Mouse (Mus musculus): ENCODE results near the gene Ltbp4. TPM values are rescaled to one million over a fixed set of nuclear protein-coding genes. Genes with fewer than 3 reads are reported as not detected.

Ltbp4 gene
- polyA plus RNA-seq, 2 experiments: 54.3 to 86.0 TPM

DNA sequence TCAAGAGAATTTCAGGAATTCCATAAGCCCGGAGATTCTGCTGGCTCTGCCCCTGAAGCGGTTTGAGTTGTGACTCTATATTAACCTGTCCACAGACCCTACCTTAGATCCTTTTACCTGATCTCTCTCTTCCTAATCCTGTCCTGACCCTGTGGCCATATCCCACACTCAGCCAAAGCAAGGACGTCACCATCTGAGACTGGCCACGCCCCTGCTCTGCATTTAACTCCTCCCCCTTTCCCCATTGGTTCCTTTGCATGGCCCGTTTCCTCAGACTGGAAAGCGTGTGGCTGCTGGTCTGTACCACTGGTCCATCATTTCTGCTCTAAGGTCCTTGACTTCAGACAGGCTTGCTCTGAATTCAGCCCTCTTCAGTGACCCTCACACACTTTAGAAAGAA lies 8.0 kb upstream of the Ltbp4 start:
- no peak for TF ChIP-seq POLR2A (IDR thresholded peaks at IDR 0.05; ENCODE audit: borderline replicate concordance, extremely low read depth, insufficient read depth, insufficient read length)
- H3K27ac ChIP-seq (replicated peaks; ENCODE audit: low read depth, low read length): no peak overlapping the region
- H3K4me3 ChIP-seq (replicated peaks; ENCODE audit: low read length): no peak overlapping the region
- no peak overlapping the region for H3K9ac ChIP-seq (ENCODE audit: low read depth, low read length, severe bottlenecking)
- H3K4me1 ChIP-seq (ENCODE audit: control insufficient read depth, insufficient read depth, low read length): no peaks in the 10 kb centered on the region
- 19% methylated on average over 6 of the region's 6 CpGs for WGBS
- DNase-seq (ENCODE audit: low spot score) (no peak), ATAC-seq (ENCODE audit: low FRiP score, low read depth) (no peak)
- H3K9me3 ChIP-seq (ENCODE audit: control insufficient read depth, low read length): no peaks in the 10 kb centered on the region
- peaks cover 50% of the 10 kb centered on the region for H3K36me3 ChIP-seq (ENCODE audit: control insufficient read depth, insufficient read depth, low read length)
- no peaks in the 10 kb centered on the region for H3K27me3 ChIP-seq (ENCODE audit: control insufficient read depth, insufficient read depth, low read length)
- H3K4me2 ChIP-seq (replicated peaks; ENCODE audit: low read depth, low read length, severe bottlenecking): no peak overlapping the region

DNA sequence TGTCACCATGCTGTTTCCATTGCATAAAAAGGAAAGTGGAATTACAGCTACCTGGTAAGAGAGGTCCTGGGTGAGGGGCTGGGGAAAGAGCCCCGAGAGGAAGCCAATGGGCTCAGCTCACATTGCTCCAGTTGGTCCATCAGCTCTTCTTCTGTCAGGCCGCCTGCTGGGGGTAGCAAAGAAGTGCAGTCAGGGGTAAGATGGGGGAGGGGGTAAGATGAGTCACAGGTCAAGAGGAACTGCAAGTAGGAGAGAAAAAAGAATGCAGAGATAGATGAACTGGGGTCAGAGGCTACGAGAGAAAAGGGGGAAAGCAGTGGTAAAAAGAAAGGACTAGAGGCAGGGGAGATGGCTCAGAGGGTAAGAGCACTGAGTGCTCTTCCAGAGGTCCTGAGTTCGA lies 5.1 kb upstream of the Ltbp4 start:
- DNase-seq (ENCODE audit: low spot score) (no peak), ATAC-seq (ENCODE audit: low FRiP score, low read depth) (no peak)
- Histone ChIP-seq H3K9ac (ENCODE audit: low read depth, low read length, severe bottlenecking) (no peak overlapping the region), H3K27ac (replicated peaks; ENCODE audit: low read depth, low read length) (no peak overlapping the region), H3K27me3 (ENCODE audit: control insufficient read depth, insufficient read depth, low read length) (no peaks in the 10 kb centered on the region), H3K36me3 (ENCODE audit: control insufficient read depth, insufficient read depth, low read length) (peaks cover 31% of the 10 kb centered on the region), H3K4me1 (ENCODE audit: control insufficient read depth, insufficient read depth, low read length) (no peaks in the 10 kb centered on the region), H3K9me3 (ENCODE audit: control insufficient read depth, low read length) (no peaks in the 10 kb centered on the region), H3K4me2 (replicated peaks; ENCODE audit: low read depth, low read length, severe bottlenecking) (no peak overlapping the region), H3K4me3 (replicated peaks; ENCODE audit: low read length) (no peak overlapping the region)
- TF ChIP-seq POLR2A (IDR thresholded peaks at IDR 0.05; ENCODE audit: borderline replicate concordance, extremely low read depth, insufficient read depth, insufficient read length): no peak
- 60% methylated on average over 4 of the region's 4 CpGs for WGBS

DNA sequence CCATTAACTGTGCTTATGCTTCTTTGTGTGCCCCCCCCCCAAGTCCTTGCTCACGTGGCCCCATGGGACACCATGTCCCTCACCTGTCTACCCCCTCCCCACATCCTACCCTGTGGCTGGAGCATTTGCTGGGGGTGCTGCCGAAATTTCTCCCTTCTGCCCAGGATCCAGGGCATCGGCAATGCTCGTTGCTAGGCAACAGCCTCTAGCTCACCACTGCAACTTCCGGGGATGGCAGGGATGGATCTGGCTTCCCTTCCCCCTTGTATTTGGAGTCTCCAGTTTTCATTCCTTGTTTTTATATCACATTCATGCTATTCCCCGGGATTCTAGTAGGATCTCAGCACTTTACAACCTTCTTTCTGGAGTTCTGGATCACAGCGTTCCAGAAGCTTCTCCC lies 2.0 kb upstream of the Ltbp4 start:
- WGBS: 32% methylated on average over 7 of the region's 7 CpGs
- Histone ChIP-seq H3K9ac (ENCODE audit: low read depth, low read length, severe bottlenecking) (no peak overlapping the region), H3K27me3 (ENCODE audit: control insufficient read depth, insufficient read depth, low read length) (peaks cover 2% of the 10 kb centered on the region; the same call in 1 of the 2 replicates), H3K4me2 (replicated peaks; ENCODE audit: low read depth, low read length, severe bottlenecking) (no peak overlapping the region), H3K27ac (replicated peaks; ENCODE audit: low read depth, low read length) (no peak overlapping the region), H3K4me3 (replicated peaks; ENCODE audit: low read length) (no peak overlapping the region), H3K9me3 (ENCODE audit: control insufficient read depth, low read length) (no peaks in the 10 kb centered on the region), H3K4me1 (ENCODE audit: control insufficient read depth, insufficient read depth, low read length) (peaks cover 5% of the 10 kb centered on the region; the same call in 1 of the 2 replicates), H3K36me3 (ENCODE audit: control insufficient read depth, insufficient read depth, low read length) (peaks cover 16% of the 10 kb centered on the region)
- ATAC-seq (ENCODE audit: low FRiP score, low read depth): no peak
- DNase-seq (ENCODE audit: low spot score): no peak
- no peak for TF ChIP-seq POLR2A (IDR thresholded peaks at IDR 0.05; ENCODE audit: borderline replicate concordance, extremely low read depth, insufficient read depth, insufficient read length)

DNA sequence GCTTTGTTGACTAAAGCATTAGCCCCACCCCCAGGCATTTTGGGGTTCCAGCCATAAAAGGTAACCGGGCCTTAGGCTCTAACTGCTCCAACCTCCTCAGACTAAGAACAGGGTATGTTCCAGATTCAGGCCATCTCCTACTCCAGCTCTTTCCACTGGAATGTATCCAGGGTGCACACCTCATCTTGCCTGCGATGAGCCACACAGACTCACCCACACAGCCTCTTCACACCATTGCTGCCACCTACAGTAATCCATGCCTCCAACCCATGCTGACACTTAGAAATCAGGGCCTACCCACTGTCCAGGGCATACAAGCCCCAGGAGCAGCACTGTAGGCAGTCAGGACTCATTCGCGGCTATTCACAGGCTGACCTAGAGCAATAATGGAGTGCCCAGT lies 1.6 kb upstream of the Ltbp4 start:
- Histone ChIP-seq H3K9me3 (ENCODE audit: control insufficient read depth, low read length) (no peaks in the 10 kb centered on the region), H3K4me2 (replicated peaks; ENCODE audit: low read depth, low read length, severe bottlenecking) (no peak overlapping the region), H3K27me3 (ENCODE audit: control insufficient read depth, insufficient read depth, low read length) (peaks cover 6% of the 10 kb centered on the region; the same call in 1 of the 2 replicates), H3K4me3 (replicated peaks; ENCODE audit: low read length) (no peak overlapping the region), H3K9ac (ENCODE audit: low read depth, low read length, severe bottlenecking) (no peak overlapping the region), H3K4me1 (ENCODE audit: control insufficient read depth, insufficient read depth, low read length) (peaks cover 9% of the 10 kb centered on the region; the same call in 1 of the 2 replicates), H3K27ac (replicated peaks; ENCODE audit: low read depth, low read length) (no peak overlapping the region), H3K36me3 (ENCODE audit: control insufficient read depth, insufficient read depth, low read length) (peaks cover 12% of the 10 kb centered on the region)
- 71% methylated on average over 4 of the region's 4 CpGs for WGBS
- no peak for TF ChIP-seq POLR2A (IDR thresholded peaks at IDR 0.05; ENCODE audit: borderline replicate concordance, extremely low read depth, insufficient read depth, insufficient read length)
- DNase-seq (ENCODE audit: low spot score): no peak
- no peak for ATAC-seq (ENCODE audit: low FRiP score, low read depth)

DNA sequence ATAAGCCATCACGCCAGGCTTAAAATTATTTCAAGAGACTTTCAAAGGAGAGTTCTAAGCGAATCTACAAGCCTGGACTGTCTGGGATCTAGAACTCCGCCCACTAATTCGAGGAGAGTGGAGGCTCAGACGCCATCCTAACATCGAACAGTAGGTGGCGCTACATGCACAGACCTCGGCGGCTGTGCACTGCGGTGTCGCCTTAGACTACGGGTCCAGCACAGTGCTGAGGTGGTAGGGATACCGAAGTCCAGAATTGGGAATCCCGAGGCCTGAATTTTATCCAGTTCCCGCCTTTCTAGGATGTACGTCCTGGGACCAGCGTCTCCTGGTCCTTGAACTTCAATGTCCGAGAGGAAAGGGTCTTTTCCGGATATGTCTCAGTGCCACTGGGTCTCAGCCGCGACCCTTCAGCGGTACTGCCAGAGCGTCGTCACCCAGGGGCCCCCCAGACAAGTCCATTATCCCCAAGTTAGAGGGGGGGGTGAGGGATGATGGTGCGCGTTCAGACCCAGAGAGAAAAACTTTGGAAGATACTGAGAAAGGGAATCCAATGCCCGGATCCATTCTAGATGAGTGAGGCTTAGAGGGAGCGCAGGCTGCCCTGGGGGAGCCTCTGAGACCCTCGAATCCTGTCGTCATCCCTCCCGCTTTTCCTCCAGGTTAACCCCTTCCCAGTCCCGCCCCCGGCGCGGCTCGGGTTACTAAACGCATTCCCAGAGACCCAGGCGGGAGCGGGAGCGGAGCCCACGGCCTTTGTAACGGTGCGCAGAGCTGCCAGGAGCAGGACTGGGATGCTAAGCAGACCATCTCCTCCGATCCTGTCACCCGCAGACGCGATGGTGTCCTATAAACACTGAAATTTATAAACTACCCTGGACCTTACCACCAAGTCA lies 1.3 kb downstream of the Ltbp4 start:
- ATAC-seq (ENCODE audit: low FRiP score, low read depth) (peak; percentile 86), DNase-seq (ENCODE audit: low spot score) (peak; percentile 97)
- Histone ChIP-seq H3K9ac (ENCODE audit: low read depth, low read length, severe bottlenecking) (peak overlapping the region; percentile 51), H3K36me3 (ENCODE audit: control insufficient read depth, insufficient read depth, low read length) (no peaks in the 10 kb centered on the region), H3K4me3 (replicated peaks; ENCODE audit: low read length) (peak overlapping the region; percentile 43), H3K9me3 (ENCODE audit: control insufficient read depth, low read length) (no peaks in the 10 kb centered on the region), H3K27me3 (ENCODE audit: control insufficient read depth, insufficient read depth, low read length) (peaks cover 32% of the 10 kb centered on the region), H3K4me2 (replicated peaks; ENCODE audit: low read depth, low read length, severe bottlenecking) (peak overlapping the region; percentile 69), H3K27ac (replicated peaks; ENCODE audit: low read depth, low read length) (0 out of 2 replicates have a peak overlapping the region, but pooled peaks have one; percentile 39), H3K4me1 (ENCODE audit: control insufficient read depth, insufficient read depth, low read length) (peaks cover 34% of the 10 kb centered on the region)
- peak; percentile 74; the same call in 1 of the 2 replicates for TF ChIP-seq POLR2A (IDR thresholded peaks at IDR 0.05; ENCODE audit: borderline replicate concordance, extremely low read depth, insufficient read depth, insufficient read length)
- under 1% methylated on average over 40 of the region's 47 CpGs for WGBS
